Mouse (Mus musculus): ENCODE results near the gene Chst5.

GRCm38 (mm10) chr8:111950846-111951245, 40.6 kb upstream of the Chst5 start:
- TF ChIP-seq CTCF (IDR thresholded peaks at IDR 0.05; ENCODE audit: control insufficient read depth, insufficient read depth, low read length) = no peak
- no peak for TF ChIP-seq POLR2A (IDR thresholded peaks at IDR 0.05; ENCODE audit: borderline replicate concordance, control insufficient read depth, low read depth, low read length)
